12 mouse cellular contexts compared by ENCODE assay signal in genomic region chr7:12040664-12041063, GRCm38 (mm10).
"Had no signal": no experiment of that assay in that cellular context is flagged by ENCODE, and none has a peak within 500 bp of the region (broad histone marks: within the 10 kb centered on the region; RNA-seq: fewer than 3 reads in every experiment).

No protein-coding gene starts in this region.

- DNase-seq: left cerebral cortex, postnatal 4 days; liver; liver, embryonic 13.5 days; liver, postnatal 0 days; lung, adult 18-20 months; lung, adult 2 months; lung, embryonic 14.5 days; lung, postnatal 10 days; lung, postnatal 14 days; lung, postnatal 36 days; lung, postnatal 4 days; midbrain, embryonic 14.5 days had no signal
